Mouse (Mus musculus) c-Kit-positive CD71-negative TER-119-negative erythroid progenitor cells, embryonic 14.5 days (primary cell): ENCODE measurements around the gene Pabpc4.

Source experiments
- DNase-seq: peaks from one replicate; pipeline ENCODE4 v3.0.0-alpha.2; 2013; ENCODE audit warnings: low read depth

Gene Pabpc4

GRCm38 (mm10) chr4:123343471-123343789, 81.3 kb downstream of the Pabpc4 start:
- no peak for DNase-seq
